Mouse (Mus musculus): ENCODE data around the gene Gse1.

DNA sequence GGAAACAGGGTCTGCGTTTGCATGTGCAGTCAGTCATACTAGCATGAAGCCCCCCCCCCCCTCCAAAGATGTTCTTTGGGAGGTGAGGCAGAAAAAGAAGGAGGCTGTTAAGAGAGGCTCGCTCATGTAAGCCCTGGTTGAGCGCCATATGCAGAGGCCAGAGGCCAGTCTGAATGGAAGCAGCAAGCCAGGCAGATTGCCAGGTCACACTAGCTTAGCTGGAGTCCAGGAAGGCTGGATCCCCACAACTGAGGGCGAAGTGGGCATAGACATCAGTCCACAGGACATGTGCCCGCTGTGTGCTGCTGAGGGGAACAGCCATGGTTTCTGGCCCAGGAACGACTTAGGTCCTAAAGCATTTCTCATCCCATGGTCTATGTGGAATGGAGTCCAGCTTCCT, 160.0 kb downstream of the Gse1 start:
- TF ChIP-seq CTCF (IDR thresholded peaks at IDR 0.05) (no peak), POLR2A (IDR thresholded peaks at IDR 0.05; ENCODE audit: insufficient read depth, low read depth, low read length) (no peak)

Measured in heart, adult 2 months (tissue).